In genomic region chr2:166403319-166403718, GRCm38 (mm10) we compare ENCODE assay signal across 8 mouse cellular contexts.
A peak's percentile ranks its signal among the peaks of the same experiment; 100 is the strongest.
DNase-seq lines count a peak whose midpoint lies in the region; ATAC-seq lines count a peak whose summit lies in the region.
"Had no signal": no experiment of that assay in that cellular context is flagged by ENCODE, and none has a peak within 500 bp of the region (broad histone marks: within the 10 kb centered on the region; RNA-seq: fewer than 3 reads in every experiment).

No protein-coding gene starts in this region.

- H3K4me3 ChIP-seq in embryonic facial prominence, embryonic 15.5 days (replicated peaks), result no peak overlapping the region
- no peak overlapping the region for H3K4me3 ChIP-seq in limb, embryonic 10.5 days
- H3K4me3 ChIP-seq: liver, embryonic 13.5 days had no signal

- H3K4me2 ChIP-seq in embryonic facial prominence, embryonic 15.5 days (replicated peaks), result no peak overlapping the region
- H3K4me2 ChIP-seq: liver, embryonic 13.5 days had no signal

- 57% methylated on average over 10 of the region's 10 CpGs for WGBS in embryonic facial prominence, embryonic 15.5 days
- WGBS in limb, embryonic 10.5 days, result 88% methylated on average over 10 of the region's 10 CpGs

- H3K9me3 ChIP-seq in embryonic facial prominence, embryonic 15.5 days (replicated peaks), result no peaks in the 10 kb centered on the region
- no peaks in the 10 kb centered on the region for H3K9me3 ChIP-seq in limb, embryonic 10.5 days (replicated peaks)
- H3K9me3 ChIP-seq: liver, embryonic 13.5 days had no signal

- H3K9ac ChIP-seq in embryonic facial prominence, embryonic 15.5 days, result no peak overlapping the region
- H3K9ac ChIP-seq: liver, embryonic 13.5 days had no signal

- ATAC-seq in embryonic facial prominence, embryonic 15.5 days (ENCODE audit: insufficient number of reproducible peaks, low FRiP score, low TSS enrichment, low read depth), result 0 out of 2 replicates have a peak, but pooled peaks have one; percentile 22

- 0 out of 2 replicates have a peak, but pooled peaks cover 4% of the 10 kb centered on the region for H3K27me3 ChIP-seq in embryonic facial prominence, embryonic 15.5 days
- no peaks in the 10 kb centered on the region for H3K27me3 ChIP-seq in limb, embryonic 10.5 days (ENCODE audit: low read depth, poor library complexity, severe bottlenecking)
- H3K27me3 ChIP-seq: liver, embryonic 13.5 days had no signal

- peaks cover 33% of the 10 kb centered on the region for H3K4me1 ChIP-seq in embryonic facial prominence, embryonic 15.5 days
- H3K4me1 ChIP-seq in limb, embryonic 10.5 days, result peaks cover 70% of the 10 kb centered on the region

- no peak overlapping the region for H3K27ac ChIP-seq in embryonic facial prominence, embryonic 15.5 days (replicated peaks)
- H3K27ac ChIP-seq in limb, embryonic 10.5 days, result 0 out of 2 replicates have a peak overlapping the region, but pooled peaks have one; percentile 26
- H3K27ac ChIP-seq: liver, embryonic 13.5 days had no signal

- no peaks in the 10 kb centered on the region for H3K36me3 ChIP-seq in embryonic facial prominence, embryonic 15.5 days
- no peaks in the 10 kb centered on the region for H3K36me3 ChIP-seq in limb, embryonic 10.5 days
- H3K36me3 ChIP-seq: liver, embryonic 13.5 days had no signal

- DNase-seq in ovary, adult 18-20 months (ENCODE audit: low spot score), result peak; percentile 68
- no peak for DNase-seq in ovary, postnatal 10 days (ENCODE audit: low spot score)
- DNase-seq in heart, postnatal 4 days, result peak; percentile 85
- no peak for DNase-seq in limb, embryonic 10.5 days (ENCODE audit: low spot score)
- no peak for DNase-seq in gastrocnemius, adult 8-10 months (ENCODE audit: low spot score in 2 of 2)
- DNase-seq in urinary bladder, postnatal 36 days (ENCODE audit: low spot score in 2 of 2), result no peak
- DNase-seq: liver, embryonic 13.5 days had no signal

Comparison
In these comparisons a context has a peak if more than half of its experiments do, and no peak if none do; other contexts are left out.
1. DNase-seq: peak in ovary, adult 18-20 months (single experiment) and heart, postnatal 4 days (single experiment); none in ovary, postnatal 10 days (single experiment), limb, embryonic 10.5 days (single experiment), gastrocnemius, adult 8-10 months (0 of 2) and urinary bladder, postnatal 36 days (0 of 2).